Mouse (Mus musculus): Measurements from ENCODE around the gene Pafah1b3.

Gene Pafah1b3

GRCm38 (mm10) chr7:25281734-25282601, 15.8 kb downstream of the Pafah1b3 start:
- DNase-seq (ENCODE audit: low read depth, low spot score), result peak; percentile 94

GRCm38 (mm10) chr7:25281166-25281733, 16.5 kb downstream of the Pafah1b3 start:
- no peak for DNase-seq (ENCODE audit: low read depth, low spot score)

- DNase-seq (ENCODE audit: low read depth, low spot score), result no peak
Observed at GRCm38 (mm10) chr7:25279861-25280791, 17.7 kb downstream of the Pafah1b3 start.

- peak; percentile 84 for DNase-seq (ENCODE audit: low read depth, low spot score)
Observed at GRCm38 (mm10) chr7:25279076-25279860, 18.5 kb downstream of the Pafah1b3 start.

- DNase-seq (ENCODE audit: low read depth, low spot score), result peak; percentile 75
Observed at GRCm38 (mm10) chr7:25278341-25279075, 19.3 kb downstream of the Pafah1b3 start.

GRCm38 (mm10) chr7:25277998-25278340, 19.8 kb downstream of the Pafah1b3 start:
- no peak for DNase-seq (ENCODE audit: low read depth, low spot score)

- no peak for DNase-seq (ENCODE audit: low read depth, low spot score)
Observed at GRCm38 (mm10) chr7:25277405-25277804, 20.4 kb downstream of the Pafah1b3 start.

- no peak for DNase-seq (ENCODE audit: low read depth, low spot score)
Observed at GRCm38 (mm10) chr7:25275555-25276298, 22.1 kb downstream of the Pafah1b3 start.

- DNase-seq (ENCODE audit: low read depth, low spot score), result no peak
Observed at GRCm38 (mm10) chr7:25274996-25275395, 22.8 kb downstream of the Pafah1b3 start.

GRCm38 (mm10) chr7:25274571-25274970, 23.2 kb downstream of the Pafah1b3 start:
- no peak for DNase-seq (ENCODE audit: low read depth, low spot score)

- DNase-seq (ENCODE audit: low read depth, low spot score), result no peak
Observed at GRCm38 (mm10) chr7:25273259-25274241, 24.2 kb downstream of the Pafah1b3 start.

- DNase-seq (ENCODE audit: low read depth, low spot score), result no peak
Observed at GRCm38 (mm10) chr7:25272445-25273258, 25.1 kb downstream of the Pafah1b3 start.

GRCm38 (mm10) chr7:25271651-25272444, 25.9 kb downstream of the Pafah1b3 start:
- DNase-seq (ENCODE audit: low read depth, low spot score), result no peak

- no peak for DNase-seq (ENCODE audit: low read depth, low spot score)
Observed at GRCm38 (mm10) chr7:25270652-25271633, 26.8 kb downstream of the Pafah1b3 start.

- no peak for DNase-seq (ENCODE audit: low read depth, low spot score)
Observed at GRCm38 (mm10) chr7:25269545-25270271, 28.1 kb downstream of the Pafah1b3 start.
